Mouse (Mus musculus) CH12.LX (cell line): Measurements from ENCODE around the gene Tgm2. TPM values are rescaled to one million over a fixed set of nuclear protein-coding genes. Genes with fewer than 3 reads are reported as not detected.

Experiments
- DNase-seq: peaks from one replicate; pipeline ENCODE4 v3.0.0-alpha.2; 2013; ENCODE audit errors: extremely low read depth
- H3K27ac ChIP-seq: 2 replicates; pipeline ENCODE4 v1.5.1; 2012; ENCODE audit warnings: low read depth, mild to moderate bottlenecking, control low read depth, moderate library complexity; ENCODE audit not compliant: insufficient read depth
- H3K27me3 ChIP-seq: replicated peaks from 2 replicates; pipeline ENCODE3; 2012; ENCODE audit warnings: inconsistent platforms
- H3K36me3 ChIP-seq, 2 experiments: replicated peaks in 1 of 2; 2 replicates each; pipeline versions ENCODE3 to v1.6.1; 2012; ENCODE audit warnings: inconsistent platforms in 1 of 2, low read length in 1 of 2, mild to moderate bottlenecking in 1 of 2, mixed read lengths in 1 of 2, moderate library complexity in 1 of 2; ENCODE audit not compliant: control insufficient read depth in 1 of 2, insufficient read depth in 1 of 2
- H3K4me1 ChIP-seq, 2 experiments: 2 replicates each; pipeline ENCODE4 v1.6.1; 2012; ENCODE audit warnings: inconsistent platforms in 1 of 2, moderate library complexity in 1 of 2; ENCODE audit not compliant: insufficient read depth in 2 of 2, control insufficient read depth in 1 of 2
- H3K4me2 ChIP-seq: 2 replicates; pipeline ENCODE4 v1.6.1; 2012; ENCODE audit warnings: low read depth, mild to moderate bottlenecking, control low read depth; ENCODE audit not compliant: poor library complexity, insufficient read depth, severe bottlenecking
- H3K4me3 ChIP-seq, 3 experiments: fragments of 150-350 bp in 1 of 3; sonication (generic) in 1 of 3; replicated peaks in 1 of 3; 2 replicates each; pipeline versions ENCODE3 to v1.5.1; 2011 to 2012; ENCODE audit warnings: low read depth in 2 of 3, low read length in 2 of 3, mild to moderate bottlenecking in 2 of 3, moderate library complexity in 2 of 3, control low read depth in 1 of 3, improper control_type of control experiment in 1 of 3, inconsistent platforms in 1 of 3, mixed read lengths in 1 of 3; ENCODE audit not compliant: poor library complexity in 1 of 3
- H3K79me2 ChIP-seq: replicated peaks from 2 replicates; pipeline ENCODE4 v1.6.1; 2012; ENCODE audit warnings: mild to moderate bottlenecking, moderate library complexity; ENCODE audit not compliant: control insufficient read depth, poor library complexity, insufficient read depth, severe bottlenecking; ENCODE audit errors: extremely low read depth
- H3K9ac ChIP-seq: 2 replicates; pipeline ENCODE4 v1.6.1; 2012; ENCODE audit warnings: low read depth, mild to moderate bottlenecking, control low read depth, moderate library complexity; ENCODE audit not compliant: insufficient read depth
- H3K9me3 ChIP-seq: replicated peaks from 2 replicates; pipeline ENCODE3; 2012; ENCODE audit warnings: low read length, inconsistent platforms, mixed read lengths
- BHLHE40 ChIP-seq: IDR thresholded peaks from 2 replicates; pipeline ENCODE4 v1.6.1; 2011; ENCODE audit warnings: mild to moderate bottlenecking, low read depth, low read length, improper control_type of control experiment
- CHD1 ChIP-seq: IDR thresholded peaks from 2 replicates; pipeline ENCODE4 v1.6.1; 2012; ENCODE audit warnings: low read depth, low read length, improper control_type of control experiment, inconsistent platforms
- CHD2 ChIP-seq: IDR thresholded peaks from 2 replicates; pipeline ENCODE4 v1.6.1; 2011; ENCODE audit warnings: low read length, improper control_type of control experiment
- EP300 ChIP-seq: IDR thresholded peaks from 2 replicates; pipeline ENCODE4 v1.6.1; 2011; ENCODE audit warnings: low read length, improper control_type of control experiment
- ETS1 ChIP-seq: conservative IDR thresholded peaks from 2 replicates; pipeline ENCODE4 v1.6.1; 2012; ENCODE audit warnings: low read depth, mild to moderate bottlenecking, inconsistent platforms, low read length, improper control_type of control experiment, moderate library complexity
- GABPA ChIP-seq: IDR thresholded peaks from 2 replicates; pipeline ENCODE4 v1.6.1; 2012; ENCODE audit warnings: low read depth, low read length, improper control_type of control experiment, inconsistent platforms; ENCODE audit not compliant: insufficient replicate concordance
- HCFC1 ChIP-seq: IDR thresholded peaks from 2 replicates; pipeline ENCODE4 v1.6.1; 2012; ENCODE audit warnings: low read depth, mild to moderate bottlenecking, inconsistent platforms, low read length, improper control_type of control experiment
- JUN ChIP-seq: IDR thresholded peaks from 2 replicates; pipeline ENCODE4 v1.6.1; 2011; ENCODE audit warnings: low read depth, mild to moderate bottlenecking, low read length, improper control_type of control experiment, moderate library complexity; ENCODE audit not compliant: insufficient read depth
- JUND ChIP-seq: conservative IDR thresholded peaks from 2 replicates; pipeline ENCODE4 v1.6.1; 2011; ENCODE audit warnings: low read depth, low read length, improper control_type of control experiment
- KAT2A ChIP-seq: IDR thresholded peaks from 2 replicates; pipeline ENCODE4 v1.6.1; 2012; ENCODE audit warnings: low read length, improper control_type of control experiment, inconsistent platforms; ENCODE audit not compliant: insufficient replicate concordance
- MAFK ChIP-seq: IDR thresholded peaks from 2 replicates; pipeline ENCODE4 v1.6.1; 2011; ENCODE audit warnings: low read length, improper control_type of control experiment; ENCODE audit not compliant: insufficient replicate concordance
- MXI1 ChIP-seq: IDR thresholded peaks from 2 replicates; pipeline ENCODE4 v1.6.1; 2011; ENCODE audit warnings: mild to moderate bottlenecking, low read depth, low read length, improper control_type of control experiment
- MYC ChIP-seq: IDR thresholded peaks from 2 replicates; pipeline ENCODE4 v1.6.1; 2011; ENCODE audit warnings: low read depth, mild to moderate bottlenecking, improper control_type of control experiment, low read length
- NELFE ChIP-seq: IDR thresholded peaks from 2 replicates; pipeline ENCODE4 v1.6.1; 2011; ENCODE audit warnings: low read depth, low read length, improper control_type of control experiment
- POLR2A ChIP-seq: IDR thresholded peaks from 2 replicates; pipeline ENCODE4 v1.6.1; 2011; ENCODE audit warnings: low read depth, mild to moderate bottlenecking, improper control_type of control experiment, low read length
- POLR2AphosphoS2 ChIP-seq: IDR thresholded peaks from 2 replicates; pipeline ENCODE4 v1.6.1; 2011; ENCODE audit warnings: low read depth, low read length, improper control_type of control experiment
- TCF12 ChIP-seq: IDR thresholded peaks from 2 replicates; pipeline ENCODE4 v1.6.1; 2014; ENCODE audit warnings: low read depth, mild to moderate bottlenecking, inconsistent platforms, low read length, improper control_type of control experiment
- USF1 ChIP-seq: IDR thresholded peaks from 2 replicates; pipeline ENCODE4 v1.6.1; 2014; ENCODE audit warnings: low read depth, mild to moderate bottlenecking, inconsistent platforms, low read length, improper control_type of control experiment
- ZKSCAN1 ChIP-seq: IDR thresholded peaks from 2 replicates; pipeline ENCODE4 v1.6.1; 2012; ENCODE audit warnings: low read depth, inconsistent platforms, low read length, improper control_type of control experiment, borderline replicate concordance
- dilution Hi-C: fragments of 300-500 bp; cut with MboI; formaldehyde crosslinking; loops from 2 replicates; pipeline ENCODE4 v1.14.3; 2020; ENCODE audit warnings: low sequenced_read_pairs; ENCODE audit not compliant: extremely low pct_unique_long_range_greater_than_20kb, extremely low pct_ligation_motif_present
- in situ Hi-C: fragments of 300-500 bp; cut with MboI; formaldehyde crosslinking; loops from 3 replicates; pipeline ENCODE4 v1.14.3; 2019; ENCODE audit warnings: low sequenced_read_pairs, low pct_ligation_motif_present, low pct_unique_long_range_greater_than_20kb, mixed read lengths
- polyA plus RNA-seq: library from polyadenylated mRNA; unstranded; fragments of >175 nt; gene quantifications from 2 replicates; pipeline ENCODE4 v1.2.1, GENCODE M21; 2012; ENCODE audit warnings: low read depth; ENCODE audit not compliant: insufficient read length
- total RNA-seq, 2 experiments: library from RNA; depleted of rRNA; stranded (reverse); fragments of 300-350 nt in 1 of 2; fragments of >200 nt in 1 of 2; gene quantifications; 2 replicates each; pipeline ENCODE4 v1.2.3; 2012 to 2014

Gene Tgm2
- total and polyA plus RNA-seq, 3 experiments: 0.08 to 0.50 (median 0.21) TPM

DNA sequence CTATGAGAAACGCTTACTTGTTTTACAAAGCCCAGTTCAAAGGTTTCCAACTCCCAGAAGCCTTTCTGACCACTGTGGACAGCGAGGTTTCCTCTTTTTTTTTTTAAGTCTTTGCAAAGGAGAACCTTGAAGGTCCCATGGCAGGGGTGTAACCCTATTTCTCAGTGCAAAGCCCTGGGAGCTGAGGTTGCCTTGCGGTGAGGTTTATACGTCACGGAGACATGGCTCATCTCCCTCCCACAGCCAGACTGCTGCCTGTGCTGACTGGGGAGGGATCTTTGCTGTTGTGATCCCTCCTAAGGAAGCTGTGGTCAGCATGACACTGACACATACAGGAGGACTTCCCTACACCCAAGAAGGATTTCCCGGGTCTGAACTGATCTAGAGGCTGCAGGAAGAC is 13.2 kb downstream of the Tgm2 start:
- peaks cover 0 to 14% of the 10 kb centered on the region in 2 experiments; a peak in 2 of 4 replicates for H3K4me1 ChIP-seq
- H3K4me2 ChIP-seq: no peak overlapping the region
- in situ Hi-C loops: no loop called here
- no peak for DNase-seq
- no peaks in the 10 kb centered on the region for H3K9me3 ChIP-seq
- dilution Hi-C loops: no loop called here
- no peak overlapping the region for H3K9ac ChIP-seq
- H3K27me3 ChIP-seq: peaks cover 73% of the 10 kb centered on the region
- no peaks in the 10 kb centered on the region for H3K36me3 ChIP-seq
- H3K4me3 ChIP-seq: no peak overlapping the region
- H3K27ac ChIP-seq: no peak overlapping the region
- TF ChIP-seq ETS1 (no peak), POLR2A (no peak), CHD2 (no peak), CHD1 (no peak), JUND (no peak), MYC (no peak), BHLHE40 (no peak), MAFK (no peak), ZKSCAN1 (no peak), JUN (no peak), TCF12 (no peak)
- TF ChIP-seq, all 38 proteins: peak for 0
- no peaks in the 10 kb centered on the region for H3K79me2 ChIP-seq

DNA sequence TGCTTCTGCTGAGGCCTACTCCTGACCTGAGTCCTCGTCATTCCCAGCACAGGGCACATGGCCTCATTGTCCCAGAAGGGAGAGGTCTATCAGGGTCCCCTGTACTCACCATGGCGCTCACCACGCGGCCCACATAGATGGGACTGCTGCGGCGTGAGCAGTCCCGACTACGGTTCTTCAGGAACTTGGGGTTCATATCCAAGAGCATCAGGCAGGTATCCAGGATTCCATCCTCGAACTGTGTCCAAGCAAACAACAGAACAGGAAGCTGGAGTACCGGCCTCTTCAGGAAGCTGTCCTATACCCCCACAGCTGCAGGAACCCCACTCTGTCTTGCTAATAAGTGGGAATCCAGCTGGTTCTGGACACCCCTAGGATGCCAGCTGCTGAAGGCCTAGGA is 13.9 kb downstream of the Tgm2 start:
- no peak overlapping the region for H3K4me2 ChIP-seq
- no peak overlapping the region for H3K27ac ChIP-seq
- no peaks in the 10 kb centered on the region for H3K36me3 ChIP-seq
- no peak for DNase-seq
- no peaks in the 10 kb centered on the region for H3K79me2 ChIP-seq
- no peak overlapping the region for H3K9ac ChIP-seq
- dilution Hi-C loops (no loop called here), in situ Hi-C loops (no loop called here)
- peaks cover 0 to 14% of the 10 kb centered on the region in 2 experiments; a peak in 2 of 4 replicates for H3K4me1 ChIP-seq
- peaks cover 79% of the 10 kb centered on the region for H3K27me3 ChIP-seq
- H3K9me3 ChIP-seq: no peaks in the 10 kb centered on the region
- no peak for TF ChIP-seq MXI1
- TF ChIP-seq POLR2AphosphoS2: no peak
- no peak for TF ChIP-seq EP300
- no peak for TF ChIP-seq GABPA
- no peak for TF ChIP-seq KAT2A
- no peak for TF ChIP-seq TCF12
- no peak for TF ChIP-seq USF1
- no peak for TF ChIP-seq NELFE
- TF ChIP-seq HCFC1: no peak
- TF ChIP-seq ZKSCAN1: no peak
- no peak overlapping the region for H3K4me3 ChIP-seq
